ENCODE assay signal across 7 mouse cellular contexts in the genomic region with DNA sequence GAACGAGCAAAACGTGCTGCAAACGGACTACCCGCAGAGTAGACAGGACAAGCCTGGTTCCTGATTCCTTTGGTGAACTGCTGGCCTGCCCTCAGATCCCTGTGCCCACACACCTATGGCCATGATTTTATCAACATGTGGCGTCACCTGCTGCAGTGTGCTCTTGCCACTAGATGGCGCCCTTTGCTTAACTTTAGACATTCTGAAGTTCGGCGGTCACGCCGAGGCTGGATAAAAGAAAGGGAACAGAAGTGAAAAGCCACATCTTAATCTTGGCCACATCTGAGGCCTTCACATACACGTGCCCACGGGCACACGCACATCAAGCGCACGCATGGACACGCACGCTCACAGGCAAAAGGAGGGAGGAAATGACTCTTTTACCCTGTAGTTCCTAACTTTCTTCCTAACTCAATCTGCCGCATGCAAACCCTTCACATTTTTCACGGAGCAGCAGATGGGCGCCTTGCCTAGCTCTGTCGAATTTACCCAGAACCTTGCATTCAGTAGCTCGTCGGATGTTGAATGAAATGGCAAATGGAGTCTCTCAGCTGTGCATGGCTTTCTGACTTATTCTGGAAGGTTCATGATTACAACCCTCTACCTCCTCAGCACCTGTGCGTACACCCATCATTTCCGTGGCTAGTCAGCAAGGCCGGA. TPM values are rescaled to one million over a fixed set of nuclear protein-coding genes. Genes with fewer than 3 reads are reported as not detected.
A peak's percentile ranks its signal among the peaks of the same experiment; 100 is the strongest.
DNase-seq lines count a peak whose midpoint lies in the region; ATAC-seq and TF ChIP-seq lines count a peak whose summit lies in the region.

No protein-coding gene starts in this region.

- DNase-seq in adrenal gland, adult (ENCODE audit: inconsistent age in 2 of 2, low spot score in 1 of 2), result peak; percentile 61 to 87
- peak; percentile 74 for DNase-seq in gastrocnemius, postnatal 14 days
- DNase-seq in kidney, adult 11 months, result peak; percentile 60
- peak; percentile 88 for DNase-seq in limb, embryonic 10.5 days (ENCODE audit: low spot score)

- 0 out of 2 replicates have a peak, but pooled peaks cover 3% of the 10 kb centered on the region for H3K9me3 ChIP-seq in limb, embryonic 10.5 days (replicated peaks)
- peaks cover 4% of the 10 kb centered on the region; the same call in 1 of the 2 replicates for H3K9me3 ChIP-seq in midbrain, embryonic 13.5 days

- TF ChIP-seq CTCF in small intestine, adult 2 months (IDR thresholded peaks at IDR 0.05; ENCODE audit: extremely low read depth, insufficient read length, insufficient replicate concordance, low read depth, low read length), result peak; percentile 81; the same call in 1 of the 2 replicates

- WGBS in limb, embryonic 10.5 days, result 29% methylated on average over 26 of the region's 26 CpGs
- 25% methylated on average over 26 of the region's 26 CpGs for WGBS in midbrain, embryonic 13.5 days
- WGBS in small intestine, adult 2 months, result 21% methylated on average over 26 of the region's 26 CpGs

- H3K27ac ChIP-seq in limb, embryonic 10.5 days, result 0 out of 2 replicates have a peak overlapping the region, but pooled peaks have one; percentile 14
- no peak overlapping the region for H3K27ac ChIP-seq in midbrain, embryonic 13.5 days
- no peak overlapping the region for H3K27ac ChIP-seq in small intestine, adult 2 months (ENCODE audit: insufficient read depth, low read depth, low read length)

- H3K27me3 ChIP-seq in limb, embryonic 10.5 days (ENCODE audit: low read depth, poor library complexity, severe bottlenecking), result no peaks in the 10 kb centered on the region
- H3K27me3 ChIP-seq in midbrain, embryonic 13.5 days, result no peaks in the 10 kb centered on the region
- H3K27me3 ChIP-seq in small intestine, adult 2 months (ENCODE audit: control insufficient read depth, insufficient read depth, low read length), result no peaks in the 10 kb centered on the region

- no peaks in the 10 kb centered on the region for H3K36me3 ChIP-seq in limb, embryonic 10.5 days
- no peaks in the 10 kb centered on the region for H3K36me3 ChIP-seq in midbrain, embryonic 13.5 days
- no peaks in the 10 kb centered on the region for H3K36me3 ChIP-seq in small intestine, adult 2 months (ENCODE audit: control insufficient read depth, insufficient read depth, low read length)

- H3K4me3 ChIP-seq in limb, embryonic 10.5 days, result no peak overlapping the region
- no peak overlapping the region for H3K4me3 ChIP-seq in midbrain, embryonic 13.5 days (replicated peaks)
- H3K4me3 ChIP-seq in small intestine, adult 2 months (ENCODE audit: low read depth, low read length), result no peak overlapping the region

- no peak overlapping the region for H3K9ac ChIP-seq in midbrain, embryonic 13.5 days (replicated peaks)

- TF ChIP-seq POLR2A in small intestine, adult 2 months (IDR thresholded peaks at IDR 0.05; ENCODE audit: low read depth, low read length), result no peak

- intact Hi-C loops in gastrocnemius, postnatal 14 days (cut with DNase I; ENCODE audit: low total_unique reads), result loop anchor here (10.0 kb wide), 1 partner anchor 339 kb away; no protein-coding TSS in a partner anchor

- peak; percentile 71 for ATAC-seq in common myeloid progenitor, adult 5-6 weeks (replicated peaks; ENCODE audit: low read depth, poor library complexity, severe bottlenecking)
- peak; percentile 88 for ATAC-seq in midbrain, embryonic 13.5 days

- H3K4me2 ChIP-seq in midbrain, embryonic 13.5 days (replicated peaks), result no peak overlapping the region; the same call in 1 of the 2 replicates

- peaks cover 9% of the 10 kb centered on the region; the same call in 1 of the 2 replicates for H3K4me1 ChIP-seq in limb, embryonic 10.5 days
- H3K4me1 ChIP-seq in midbrain, embryonic 13.5 days (replicated peaks), result 0 out of 2 replicates have a peak, but pooled peaks cover 3% of the 10 kb centered on the region
- peaks cover 4% of the 10 kb centered on the region; the same call in 1 of the 2 replicates for H3K4me1 ChIP-seq in small intestine, adult 2 months (ENCODE audit: control insufficient read depth, insufficient read depth, insufficient read length, low read length)

RNA-seq across cellular contexts. Expression of gene Adgrf1, which starts 4.8 kb away (rescaled TPM):
- not detected in 2 replicates for total RNA-seq in common myeloid progenitor, adult 5-6 weeks (2017)
- under 1 TPM in 1 of 2 experiments, not detected in 1; 0.04 TPM for total RNA-seq in gastrocnemius, postnatal 14 days (2021)
- not detected in 2 replicates for polyA plus RNA-seq in limb, embryonic 10.5 days (2016; fragmentation: Nextera tagmentation; extraction: Ambion mirVana)
- not detected in 2 replicates for polyA plus RNA-seq in midbrain, embryonic 13.5 days (2015; fragmentation: Nextera tagmentation; extraction: Ambion mirVana)
- 0.06 and 0.17 TPM in 2 replicates for polyA plus RNA-seq in small intestine, adult 2 months (2012; rRNA removed)
